Mouse (Mus musculus): ENCODE data around the gene Galnt15. TPM values are rescaled to one million over a fixed set of nuclear protein-coding genes. Genes with fewer than 3 reads are reported as not detected.
"Not testable (repeated sequence)": the region's sequence is repeated elsewhere in the genome, so short reads cannot be mapped to it uniquely, and the experiment has no call there.

The Galnt15 gene
- total and polyA plus RNA-seq, 2 experiments from 2014 or later: 0.94 to 2.7 TPM

DNA sequence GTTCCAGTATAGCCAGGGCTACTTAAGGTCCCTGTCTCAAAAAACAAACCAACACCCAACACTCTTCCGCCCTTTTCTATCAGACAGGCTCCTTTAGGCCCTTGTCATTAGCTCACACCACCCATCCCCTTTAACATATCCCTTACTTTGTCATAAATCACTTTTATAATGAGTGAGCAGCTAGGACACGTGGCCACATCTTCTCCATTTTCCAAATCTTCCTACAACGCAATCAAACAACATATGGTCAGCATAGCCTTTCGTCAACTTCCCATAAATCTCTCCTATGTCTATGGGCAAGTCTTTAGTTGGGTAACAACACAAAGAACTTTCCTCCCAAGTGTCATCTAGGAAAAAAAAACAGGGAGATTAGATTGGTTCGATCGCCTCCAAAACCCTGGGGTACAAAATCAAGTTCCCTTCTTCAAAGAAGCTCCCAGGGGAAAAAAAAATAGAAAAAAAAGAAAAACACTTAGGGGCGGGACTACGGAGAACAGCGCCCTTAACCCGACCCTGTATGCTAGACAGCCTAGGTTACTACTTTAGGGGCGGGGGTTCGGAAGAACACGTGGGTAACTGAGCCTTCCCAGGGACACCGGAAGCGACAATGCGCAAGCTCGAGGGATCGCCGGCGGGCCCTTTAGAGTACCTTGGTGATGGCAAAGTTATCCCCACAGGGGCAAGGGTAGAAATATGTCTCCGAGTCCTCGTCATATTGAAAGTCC lies 56.1 kb downstream of the Galnt15 start, which contains the start of gene Oxnad1:
TSS of gene Oxnad1 (plus strand) at position 614 of the 725 bp plus-strand sequence.
- no peak for TF ChIP-seq CTCF (IDR thresholded peaks at IDR 0.05; ENCODE audit: low read depth)
- TF ChIP-seq EP300 (IDR thresholded peaks at IDR 0.05; ENCODE audit: low read depth): 0 out of 2 replicates have a peak, but pooled peaks have one; percentile 12
- DNase-seq (ENCODE audit: low spot score): peak; percentile 90
- Histone ChIP-seq H3K36me3 (replicated peaks; ENCODE audit: control insufficient read depth, insufficient read depth, low read length) (peaks cover 28% of the 10 kb centered on the region), H3K4me3 (ENCODE audit: low read depth, low read length) (peak within 1 kb of the TSS; percentile 71), H3K4me1 (ENCODE audit: control insufficient read depth, insufficient read depth) (peaks cover 11% of the 10 kb centered on the region), H3K27me3 (ENCODE audit: control insufficient read depth, insufficient read depth, low read length) (no peaks in the 10 kb centered on the region), H3K9me3 (replicated peaks; ENCODE audit: control insufficient read depth, low read length) (no peaks in the 10 kb centered on the region), H3K27ac (ENCODE audit: low read depth) (peak within 1 kb of the TSS; percentile 92), H3K9ac (replicated peaks; ENCODE audit: low read depth, low read length) (peak within 1 kb of the TSS; percentile 69), H3K4me2 (ENCODE audit: low read depth, low read length) (peak within 1 kb of the TSS; percentile 81)
- WGBS: 2% methylated on average over 22 of the region's 22 CpGs
- peak; percentile 88 for ATAC-seq (ENCODE audit: insufficient read depth, low read depth)

DNA sequence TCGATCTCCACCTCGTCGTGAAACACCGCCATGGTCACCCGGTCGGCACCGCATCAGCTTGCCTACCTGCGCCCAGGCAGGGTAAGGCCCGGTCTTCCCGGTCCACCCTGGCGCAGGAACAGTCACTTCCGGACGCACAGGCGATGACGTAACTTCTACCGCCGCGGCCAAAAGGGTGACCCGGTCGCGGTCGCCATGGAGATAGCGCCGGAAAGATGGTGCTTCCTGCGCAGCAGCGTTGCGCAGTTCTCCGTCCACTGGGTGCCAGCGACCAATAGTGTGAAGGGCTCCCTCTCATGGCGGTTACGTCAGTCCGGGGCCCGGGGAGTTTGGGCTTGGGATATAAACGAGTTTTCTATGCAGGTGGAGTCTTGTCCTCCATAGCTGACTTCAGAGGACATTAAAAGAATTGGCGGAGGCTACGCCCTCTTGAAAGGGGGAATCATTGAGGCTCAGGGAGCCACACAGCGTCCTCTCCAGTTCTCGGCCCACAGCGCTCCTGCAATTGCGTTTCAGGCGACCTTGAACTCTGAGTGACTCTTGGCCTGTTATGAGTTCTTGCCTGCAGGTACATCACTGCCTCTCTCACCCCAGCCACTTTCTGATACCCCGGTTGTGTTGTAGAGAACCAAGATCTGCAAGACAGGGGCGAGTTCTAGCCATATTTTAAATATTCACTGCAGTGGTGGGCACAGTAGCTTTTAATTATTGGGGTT lies 56.9 kb downstream of the Galnt15 start, which contains the start of gene Dph3:
TSS of gene Dph3 (minus strand) at position 244 of the 716 bp plus-strand sequence.
- ATAC-seq (ENCODE audit: insufficient read depth, low read depth): peak; percentile 95
- Histone ChIP-seq H3K27ac (ENCODE audit: low read depth) (peak within 1 kb of the TSS; percentile 92), H3K4me3 (ENCODE audit: low read depth, low read length) (peak within 1 kb of the TSS; percentile 71), H3K9ac (replicated peaks; ENCODE audit: low read depth, low read length) (peak within 1 kb of the TSS; percentile 69), H3K4me1 (ENCODE audit: control insufficient read depth, insufficient read depth) (peaks cover 11% of the 10 kb centered on the region), H3K27me3 (ENCODE audit: control insufficient read depth, insufficient read depth, low read length) (no peaks in the 10 kb centered on the region), H3K4me2 (ENCODE audit: low read depth, low read length) (peak within 1 kb of the TSS; percentile 81), H3K36me3 (replicated peaks; ENCODE audit: control insufficient read depth, insufficient read depth, low read length) (peaks cover 25% of the 10 kb centered on the region), H3K9me3 (replicated peaks; ENCODE audit: control insufficient read depth, low read length) (no peaks in the 10 kb centered on the region)
- peak; percentile 97 for DNase-seq (ENCODE audit: low spot score)
- TF ChIP-seq EP300 (IDR thresholded peaks at IDR 0.05; ENCODE audit: low read depth) (peak; percentile 54; the same call in 1 of the 2 replicates), CTCF (IDR thresholded peaks at IDR 0.05; ENCODE audit: low read depth) (peak; percentile 49)
- under 1% methylated on average over 43 of the region's 43 CpGs for WGBS

DNA sequence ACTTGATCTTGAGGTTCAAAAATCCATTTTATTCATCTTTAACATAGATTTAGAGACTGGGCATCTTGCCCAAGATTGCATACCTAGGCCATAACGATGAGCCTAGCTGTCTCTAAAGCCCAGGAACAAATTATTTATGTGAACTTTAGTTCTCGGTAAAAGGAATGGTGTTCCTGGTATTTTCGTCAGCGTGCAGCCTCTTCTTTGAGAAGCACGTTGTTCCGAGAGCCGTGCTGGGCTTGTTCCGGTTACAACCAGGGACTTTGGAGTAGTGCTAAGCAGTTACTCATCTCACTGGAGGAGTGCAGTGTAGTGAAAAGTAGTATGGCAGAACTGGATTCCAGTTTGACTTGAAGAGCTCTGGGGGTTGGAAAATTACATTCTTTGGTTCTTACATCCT lies 57.4 kb downstream of the Galnt15 start:
- peak overlapping the region; percentile 69 for H3K9ac ChIP-seq (replicated peaks; ENCODE audit: low read depth, low read length)
- ATAC-seq (ENCODE audit: insufficient read depth, low read depth): no peak
- no peaks in the 10 kb centered on the region for H3K27me3 ChIP-seq (ENCODE audit: control insufficient read depth, insufficient read depth, low read length)
- peak overlapping the region; percentile 71 for H3K4me3 ChIP-seq (ENCODE audit: low read depth, low read length)
- H3K27ac ChIP-seq (ENCODE audit: low read depth): peak overlapping the region; percentile 92
- TF ChIP-seq EP300 (IDR thresholded peaks at IDR 0.05; ENCODE audit: low read depth) (no peak), CTCF (IDR thresholded peaks at IDR 0.05; ENCODE audit: low read depth) (no peak)
- peaks cover 19% of the 10 kb centered on the region for H3K36me3 ChIP-seq (replicated peaks; ENCODE audit: control insufficient read depth, insufficient read depth, low read length)
- peaks cover 11% of the 10 kb centered on the region for H3K4me1 ChIP-seq (ENCODE audit: control insufficient read depth, insufficient read depth)
- DNase-seq (ENCODE audit: low spot score): peak; percentile 44
- H3K9me3 ChIP-seq (replicated peaks; ENCODE audit: control insufficient read depth, low read length): no peaks in the 10 kb centered on the region
- 7% methylated on average over 8 of the region's 8 CpGs for WGBS
- H3K4me2 ChIP-seq (ENCODE audit: low read depth, low read length): peak overlapping the region; percentile 68

DNA sequence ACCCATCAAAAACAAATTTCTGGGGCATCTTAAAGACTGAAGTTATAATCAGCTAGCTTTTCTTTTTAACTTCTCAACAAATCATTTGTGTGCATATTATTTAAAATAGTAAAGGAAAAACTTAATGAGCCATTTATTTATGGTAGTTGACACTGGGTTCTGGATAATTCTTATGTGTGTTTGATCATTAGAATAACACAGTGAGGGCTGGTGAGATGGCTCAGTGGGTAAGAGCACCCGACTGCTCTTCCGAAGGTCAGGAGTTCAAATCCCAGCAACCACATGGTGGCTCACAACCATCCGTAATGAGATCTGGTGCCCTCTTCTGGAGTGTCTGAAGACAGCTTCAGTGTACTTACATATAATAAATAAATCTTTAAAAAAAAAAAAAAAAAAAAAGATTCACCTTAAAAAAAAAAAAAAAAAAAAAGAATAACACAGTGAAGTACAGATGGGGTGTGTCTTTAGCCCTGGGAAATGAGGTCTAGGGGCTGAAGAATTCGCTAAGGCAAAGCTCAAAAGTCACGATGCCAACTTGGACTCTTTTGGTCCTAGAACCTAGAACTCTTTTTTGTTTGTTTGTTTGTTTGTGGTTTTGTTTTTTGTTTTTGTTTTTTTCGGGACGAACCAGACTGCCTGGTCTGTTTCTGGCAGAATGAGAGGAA lies 58.9 kb downstream of the Galnt15 start:
- not testable (repeated sequence) for H3K27ac ChIP-seq (ENCODE audit: low read depth); H3K4me3 ChIP-seq (ENCODE audit: low read depth, low read length); ATAC-seq (ENCODE audit: insufficient read depth, low read depth); H3K27me3 ChIP-seq (ENCODE audit: control insufficient read depth, insufficient read depth, low read length); H3K4me2 ChIP-seq (ENCODE audit: low read depth, low read length); DNase-seq (ENCODE audit: low spot score); H3K9me3 ChIP-seq (replicated peaks; ENCODE audit: control insufficient read depth, low read length); H3K9ac ChIP-seq (replicated peaks; ENCODE audit: low read depth, low read length)
- WGBS: 87% methylated on average over 7 of the region's 7 CpGs
- Histone ChIP-seq H3K36me3 (replicated peaks; ENCODE audit: control insufficient read depth, insufficient read depth, low read length) (peaks cover 13% of the 10 kb centered on the region), H3K4me1 (ENCODE audit: control insufficient read depth, insufficient read depth) (peaks cover 11% of the 10 kb centered on the region)

DNA sequence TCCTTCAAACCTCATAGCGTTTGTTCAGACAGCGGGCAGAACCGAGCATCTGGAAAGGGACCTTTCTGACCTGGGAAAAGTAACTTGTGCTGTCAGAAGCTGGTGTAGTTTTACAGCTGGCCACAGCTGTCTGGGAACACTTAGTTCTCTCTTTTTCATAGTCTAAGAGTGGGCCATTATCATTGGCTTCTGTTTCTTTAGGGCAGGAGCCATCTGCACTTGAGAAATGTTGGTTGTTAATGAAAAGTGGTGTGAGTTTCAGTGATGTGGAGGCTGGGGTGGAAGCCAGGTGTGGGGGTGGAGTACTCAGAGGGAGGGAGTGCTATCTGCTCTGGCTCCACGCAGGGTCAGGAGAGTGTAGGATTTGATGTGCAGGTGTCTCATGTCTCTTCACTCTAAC lies 62.3 kb downstream of the Galnt15 start:
- Histone ChIP-seq H3K36me3 (replicated peaks; ENCODE audit: control insufficient read depth, insufficient read depth, low read length) (peaks cover 34% of the 10 kb centered on the region), H3K4me1 (ENCODE audit: control insufficient read depth, insufficient read depth) (peaks cover 15% of the 10 kb centered on the region), H3K27ac (ENCODE audit: low read depth) (0 out of 2 replicates have a peak overlapping the region, but pooled peaks have one; percentile 11), H3K4me2 (ENCODE audit: low read depth, low read length) (no peak overlapping the region), H3K27me3 (ENCODE audit: control insufficient read depth, insufficient read depth, low read length) (no peaks in the 10 kb centered on the region), H3K9me3 (replicated peaks; ENCODE audit: control insufficient read depth, low read length) (no peaks in the 10 kb centered on the region), H3K9ac (replicated peaks; ENCODE audit: low read depth, low read length) (no peak overlapping the region), H3K4me3 (ENCODE audit: low read depth, low read length) (no peak overlapping the region)
- 73% methylated on average over 4 of the region's 4 CpGs for WGBS
- ATAC-seq (ENCODE audit: insufficient read depth, low read depth) (no peak), DNase-seq (ENCODE audit: low spot score) (no peak)
- TF ChIP-seq EP300 (IDR thresholded peaks at IDR 0.05; ENCODE audit: low read depth): no peak
- no peak for TF ChIP-seq CTCF (IDR thresholded peaks at IDR 0.05; ENCODE audit: low read depth)
